In the genomic region with DNA sequence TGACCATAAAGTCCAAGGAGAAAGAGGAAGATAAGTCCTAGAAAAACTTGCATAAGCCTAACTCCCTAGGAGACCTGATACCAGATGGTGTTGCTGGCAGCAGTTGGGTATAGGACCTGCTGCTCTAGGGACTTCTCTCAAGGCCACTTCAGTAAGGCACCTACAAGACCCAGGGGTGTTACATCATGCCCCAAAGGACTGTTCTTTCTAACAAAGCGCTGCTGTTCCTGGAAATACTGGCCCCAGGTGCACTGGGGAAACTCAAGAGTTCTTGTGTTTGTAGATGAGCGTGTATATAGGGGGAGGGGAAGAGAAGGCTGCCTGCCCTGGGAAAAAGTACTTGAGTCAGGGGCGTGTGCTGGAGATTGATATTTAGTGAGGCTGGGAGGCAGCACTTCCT, we compare ENCODE assay signal across 28 mouse cellular contexts. TPM values are rescaled to one million over a fixed set of nuclear protein-coding genes. Genes with fewer than 3 reads are reported as not detected.
DNase-seq lines count a peak whose midpoint lies in the region; ATAC-seq and TF ChIP-seq lines count a peak whose summit lies in the region.
"Had no signal": no experiment of that assay in that cellular context is flagged by ENCODE, and none has a peak within 500 bp of the region (broad histone marks: within the 10 kb centered on the region; RNA-seq: fewer than 3 reads in every experiment).

No protein-coding gene starts in this region.

- no peak overlapping the region for H3K9ac ChIP-seq in lung, embryonic 15.5 days
- H3K9ac ChIP-seq in CH12.LX (ENCODE audit: insufficient read depth, low read depth) = no peak overlapping the region
- H3K9ac ChIP-seq in stomach, postnatal 0 days (ENCODE audit: low read length) = no peak overlapping the region
- H3K9ac ChIP-seq: heart, embryonic 12.5 days; hindbrain, embryonic 14.5 days; liver, embryonic 12.5 days; liver, postnatal 0 days; midbrain, embryonic 13.5 days; neural tube, embryonic 15.5 days had no signal

- no peaks in the 10 kb centered on the region for H3K79me2 ChIP-seq in CH12.LX (replicated peaks; ENCODE audit: control insufficient read depth, extremely low read depth, insufficient read depth, poor library complexity, severe bottlenecking)

- peak overlapping the region; percentile 42; the same call in 1 of the 2 replicates for H3K27ac ChIP-seq in lung, embryonic 15.5 days
- H3K27ac ChIP-seq in CH12.LX (ENCODE audit: insufficient read depth, low read depth) = peak overlapping the region; percentile 77
- H3K27ac ChIP-seq in stomach, postnatal 0 days (replicated peaks) = no peak overlapping the region
- H3K27ac ChIP-seq: hindbrain, embryonic 14.5 days; liver, embryonic 12.5 days; midbrain, embryonic 13.5 days; neural tube, embryonic 15.5 days had no signal

- H3K4me3 ChIP-seq in lung, embryonic 15.5 days = no peak overlapping the region
- H3K4me3 ChIP-seq in CH12.LX (replicated peaks in 1 of 3; ENCODE audit: low read depth in 2 of 3, low read length in 2 of 3, poor library complexity in 1 of 3) = no peak overlapping the region
- no peak overlapping the region for H3K4me3 ChIP-seq in stomach, postnatal 0 days (ENCODE audit: low read depth, low read length)
- H3K4me3 ChIP-seq: heart, embryonic 12.5 days; liver, embryonic 12.5 days; midbrain, embryonic 13.5 days; neural tube, embryonic 15.5 days had no signal

- H3K9me3 ChIP-seq in lung, embryonic 15.5 days = no peaks in the 10 kb centered on the region
- peaks cover 12% of the 10 kb centered on the region for H3K9me3 ChIP-seq in CH12.LX (replicated peaks; ENCODE audit: low read length)
- H3K9me3 ChIP-seq in stomach, postnatal 0 days (ENCODE audit: control insufficient read depth, low read length) = no peaks in the 10 kb centered on the region
- H3K9me3 ChIP-seq: G1E; heart, embryonic 12.5 days; liver, embryonic 12.5 days; midbrain, embryonic 13.5 days; neural tube, embryonic 15.5 days had no signal

- no peak overlapping the region for H3K4me2 ChIP-seq in lung, embryonic 15.5 days
- H3K4me2 ChIP-seq in CH12.LX (ENCODE audit: insufficient read depth, low read depth, poor library complexity, severe bottlenecking) = no peak overlapping the region; the same call in 1 of the 2 replicates
- no peak overlapping the region for H3K4me2 ChIP-seq in stomach, postnatal 0 days (replicated peaks; ENCODE audit: low read depth)
- H3K4me2 ChIP-seq: heart, embryonic 12.5 days; hindbrain, embryonic 14.5 days; liver, embryonic 12.5 days; midbrain, embryonic 13.5 days; neural tube, embryonic 15.5 days had no signal

- DNase-seq in lung, postnatal 25 days (ENCODE audit: low spot score) = no peak
- peak; percentile 17 for DNase-seq in 416B (ENCODE audit: low read depth)
- peak; percentile 89 for DNase-seq in CH12.LX (ENCODE audit: extremely low read depth)
- DNase-seq in stomach, postnatal 0 days (ENCODE audit: low spot score) = no peak
- DNase-seq in T-cell, adult 2 months (ENCODE audit: low spot score) = no peak
- no peak for DNase-seq in natural killer cell, adult 2 months (ENCODE audit: low spot score in 2 of 2)
- DNase-seq: adrenal gland, postnatal 36 days; cerebellum, adult 18-20 months; cerebellum, postnatal 10 days; gastrocnemius, postnatal 14 days; heart, adult 11 months; kidney, adult 9 months; kidney, postnatal 10 days; layer of hippocampus, postnatal 36 days; left cerebral cortex, postnatal 4 days; liver, postnatal 0 days; retina, postnatal 1 day; right cerebral cortex, postnatal 14 days; thymus, postnatal 25 days had no signal

- peak; percentile 89 for TF ChIP-seq EP300 in CH12.LX (IDR thresholded peaks at IDR 0.05; ENCODE audit: low read length)
- TF ChIP-seq EP300 in stomach, postnatal 0 days (optimal IDR thresholded peaks at IDR 0.05) = no peak

- no peak for TF ChIP-seq POLR2A in CH12.LX (IDR thresholded peaks at IDR 0.05; ENCODE audit: low read depth, low read length)

- 50% methylated on average over 3 of the region's 3 CpGs for WGBS in lung, embryonic 15.5 days
- WGBS in stomach, postnatal 0 days = 46% methylated on average over 3 of the region's 3 CpGs

- ATAC-seq in lung, embryonic 15.5 days (ENCODE audit: borderline replicate concordance, extremely low read depth, low FRiP score, low TSS enrichment) = peak; percentile 53; the same call in 1 of the 2 replicates
- peak; percentile 70; the same call in 1 of the 2 replicates for ATAC-seq in stomach, postnatal 0 days (ENCODE audit: low FRiP score, low TSS enrichment)
- ATAC-seq: forebrain, embryonic 14.5 days; intestine, postnatal 0 days; liver, embryonic 12.5 days; liver, postnatal 0 days; midbrain, embryonic 13.5 days had no signal

- H3K27me3 ChIP-seq in lung, embryonic 15.5 days = no peaks in the 10 kb centered on the region
- H3K27me3 ChIP-seq in CH12.LX (replicated peaks) = no peaks in the 10 kb centered on the region
- no peaks in the 10 kb centered on the region for H3K27me3 ChIP-seq in stomach, postnatal 0 days (ENCODE audit: control insufficient read depth, insufficient read depth, low read length)
- H3K27me3 ChIP-seq: heart, embryonic 12.5 days; liver, embryonic 12.5 days; midbrain, embryonic 13.5 days; neural tube, embryonic 15.5 days had no signal

- H3K4me1 ChIP-seq in lung, embryonic 15.5 days = peaks cover 31% of the 10 kb centered on the region
- H3K4me1 ChIP-seq in CH12.LX (ENCODE audit: control insufficient read depth in 1 of 2, insufficient read depth in 2 of 2) = peaks cover 38 to 62% of the 10 kb centered on the region in 2 experiments
- H3K4me1 ChIP-seq in stomach, postnatal 0 days (replicated peaks; ENCODE audit: control insufficient read depth, insufficient read depth) = 0 out of 2 replicates have a peak, but pooled peaks cover 3% of the 10 kb centered on the region
- H3K4me1 ChIP-seq: liver, embryonic 12.5 days had no signal

- in situ Hi-C loops in CH12.LX (cut with MboI; ENCODE audit: low pct_ligation_motif_present, low pct_unique_long_range_greater_than_20kb, low sequenced_read_pairs) = no loop called here

- dilution Hi-C loops in CH12.LX (cut with MboI; ENCODE audit: extremely low pct_ligation_motif_present, extremely low pct_unique_long_range_greater_than_20kb, low sequenced_read_pairs) = no loop called here

- H3K36me3 ChIP-seq in lung, embryonic 15.5 days = no peaks in the 10 kb centered on the region
- H3K36me3 ChIP-seq in CH12.LX (replicated peaks in 1 of 2; ENCODE audit: control insufficient read depth in 1 of 2, insufficient read depth in 1 of 2, low read length in 1 of 2) = no peaks in the 10 kb centered on the region
- no peaks in the 10 kb centered on the region for H3K36me3 ChIP-seq in stomach, postnatal 0 days (ENCODE audit: control insufficient read depth, insufficient read depth, low read length)
- H3K36me3 ChIP-seq: G1E; heart, embryonic 12.5 days; liver, embryonic 12.5 days; midbrain, embryonic 13.5 days; neural tube, embryonic 15.5 days had no signal

- no peak for TF ChIP-seq CTCF in CH12.LX (conservative IDR thresholded peaks at IDR 0.05 in 1 of 2, IDR thresholded peaks at IDR 0.05 in 1 of 2; ENCODE audit: low read depth in 2 of 2, low read length in 2 of 2)
- no peak for TF ChIP-seq CTCF in stomach, postnatal 0 days (IDR thresholded peaks at IDR 0.05; ENCODE audit: low read depth)

- no peak; the same call in 1 of the 2 replicates for TF ChIP-seq RAD21 in CH12.LX (IDR thresholded peaks at IDR 0.05; ENCODE audit: low read depth, low read length)

TF ChIP-seq in CH12.LX, 34 proteins besides CTCF, POLR2A, EP300 and RAD21 (continues in another document):
- TF ChIP-seq BHLHE40 (IDR thresholded peaks at IDR 0.05; ENCODE audit: low read depth, low read length) (peak; percentile 50; the same call in 1 of the 2 replicates), KAT2A (IDR thresholded peaks at IDR 0.05; ENCODE audit: insufficient replicate concordance, low read length) (peak; percentile 65; the same call in 1 of the 2 replicates), UBTF (IDR thresholded peaks at IDR 0.05; ENCODE audit: low read depth, low read length) (no peak), CHD1 (IDR thresholded peaks at IDR 0.05; ENCODE audit: low read depth, low read length) (peak; percentile 51; the same call in 1 of the 2 replicates), CHD2 (IDR thresholded peaks at IDR 0.05; ENCODE audit: low read length) (peak; percentile 80), MXI1 (IDR thresholded peaks at IDR 0.05; ENCODE audit: low read depth, low read length) (0 out of 2 replicates have a peak, but pooled peaks have one; percentile 67), ETS1 (conservative IDR thresholded peaks at IDR 0.05; ENCODE audit: low read depth, low read length) (peak; percentile 90), MEF2A (IDR thresholded peaks at IDR 0.05; ENCODE audit: borderline replicate concordance, low read depth, low read length) (peak; percentile 89), NELFE (IDR thresholded peaks at IDR 0.05; ENCODE audit: low read depth, low read length) (no peak), ZMIZ1 (IDR thresholded peaks at IDR 0.05; ENCODE audit: low read depth, low read length) (no peak), ZC3H11A (IDR thresholded peaks at IDR 0.05; ENCODE audit: low read depth, low read length) (no peak), TCF12 (IDR thresholded peaks at IDR 0.05; ENCODE audit: low read depth, low read length) (peak; percentile 97), SMC3 (IDR thresholded peaks at IDR 0.05; ENCODE audit: low read depth, low read length) (no peak), E2F4 (IDR thresholded peaks at IDR 0.05; ENCODE audit: insufficient replicate concordance, low read depth, low read length) (no peak), TBP (conservative IDR thresholded peaks at IDR 0.05; ENCODE audit: low read depth, low read length) (no peak), MAX (IDR thresholded peaks at IDR 0.05; ENCODE audit: low read length) (no peak), JUN (IDR thresholded peaks at IDR 0.05; ENCODE audit: insufficient read depth, low read depth, low read length) (0 out of 2 replicates have a peak, but pooled peaks have one; percentile 12), ZKSCAN1 (IDR thresholded peaks at IDR 0.05; ENCODE audit: borderline replicate concordance, low read depth, low read length) (no peak), USF2 (conservative IDR thresholded peaks at IDR 0.05; ENCODE audit: low read depth, low read length) (no peak), SIN3A (IDR thresholded peaks at IDR 0.05; ENCODE audit: low read length) (peak; percentile 53; the same call in 1 of the 2 replicates), HCFC1 (IDR thresholded peaks at IDR 0.05; ENCODE audit: low read depth, low read length) (peak; percentile 34; the same call in 1 of the 2 replicates), PAX5 (IDR thresholded peaks at IDR 0.05; ENCODE audit: low read length) (no peak), JUND (conservative IDR thresholded peaks at IDR 0.05; ENCODE audit: low read depth, low read length) (0 out of 2 replicates have a peak, but pooled peaks have one; percentile 31)

RNA-seq across cellular contexts. Expression of gene Pde8a, which starts 16.6 kb away (rescaled TPM):
- polyA plus RNA-seq in lung, embryonic 15.5 days (2015; fragmentation: Nextera tagmentation; extraction: Ambion mirVana) = 5.1 and 5.2 TPM in 2 replicates
- total RNA-seq in CH12.LX (2012; rRNA removed) (8.1 and 9.1 TPM in 2 replicates), CH12.LX (2014; rRNA removed) (8.0 and 8.3 TPM in 2 replicates)
- polyA plus RNA-seq in CH12.LX (2012; ENCODE audit: insufficient read length, low read depth) = 22.7 and 24.0 TPM in 2 replicates
- 4.9 and 5.0 TPM in 2 replicates for polyA plus RNA-seq in stomach, postnatal 0 days (2015; fragmentation: Nextera tagmentation; extraction: Ambion mirVana)
- polyA plus RNA-seq: G1E had no signal

Comparison
In these comparisons a context has a peak if more than half of its experiments do, and no peak if none do; other contexts are left out.
1. DNase-seq: peak in 416B (single experiment) and CH12.LX (single experiment); none in lung, postnatal 25 days (single experiment), stomach, postnatal 0 days (single experiment), T-cell, adult 2 months (single experiment) and natural killer cell, adult 2 months (0 of 2).